Mouse (Mus musculus): ENCODE measurements around the gene Pgbd5.

DNA sequence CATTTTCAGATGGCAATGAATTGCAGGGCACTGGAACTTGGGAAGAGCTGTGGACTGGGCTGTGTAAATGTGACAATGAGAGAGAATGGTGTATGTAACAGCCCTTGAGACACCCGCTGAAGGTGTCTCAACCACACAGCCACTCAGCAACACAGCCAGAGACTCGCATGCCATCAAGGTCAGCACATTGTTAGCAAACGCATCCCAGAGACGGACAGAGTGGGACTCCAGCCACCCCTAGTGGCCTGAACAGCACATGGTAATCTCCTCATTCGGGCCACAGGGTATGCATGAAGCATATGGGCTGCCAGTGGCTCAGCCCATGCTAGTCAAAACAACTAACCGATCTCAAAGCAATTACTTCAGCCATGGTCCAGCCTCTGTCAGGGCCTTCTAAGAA is 60.2 kb downstream of the Pgbd5 start:
- TF ChIP-seq CTCF (conservative IDR thresholded peaks at IDR 0.05; ENCODE audit: low read length) (no peak), POU5F1 (IDR thresholded peaks at IDR 0.05; ENCODE audit: borderline replicate concordance, low read length) (no peak)
